Mouse (Mus musculus): ENCODE results near the gene Msh2. TPM values are rescaled to one million over a fixed set of nuclear protein-coding genes. Genes with fewer than 3 reads are reported as not detected.
A peak's percentile ranks its signal among the peaks of the same experiment; 100 is the strongest.

Msh2 gene
- total and polyA plus RNA-seq, 3 experiments, result 40.8 to 42.5 TPM; not detected in 1

DNA sequence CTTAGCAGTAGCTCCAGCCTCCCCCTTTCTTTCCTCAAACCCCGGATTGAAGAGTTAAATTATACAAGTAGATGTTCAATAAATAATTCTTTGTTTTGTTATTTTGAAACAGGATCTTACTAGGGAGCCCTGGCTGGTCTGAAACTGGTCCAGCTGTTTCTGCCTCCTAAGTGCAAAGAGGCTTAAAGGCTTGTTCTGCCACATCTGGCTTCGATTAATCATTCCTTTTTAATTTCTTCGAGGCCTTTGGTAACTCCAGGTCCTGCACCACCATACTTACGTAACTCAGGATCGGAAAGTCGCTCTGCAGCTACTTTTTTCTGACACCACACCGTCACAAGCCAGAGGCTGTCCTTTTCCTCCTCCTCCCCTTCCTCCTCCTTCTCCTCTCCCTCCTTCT, 43.4 kb upstream of the Msh2 start:
- DNase-seq (ENCODE audit: low read depth, low spot score), result no peak
- H3K9me3 ChIP-seq (replicated peaks; ENCODE audit: insufficient read depth, low read length), result no peaks in the 10 kb centered on the region
- no peak overlapping the region for H3K27ac ChIP-seq (ENCODE audit: control insufficient read depth, low read depth, low read length)
- H3K4me3 ChIP-seq (ENCODE audit: control insufficient read depth in 1 of 2, insufficient read depth in 1 of 2, low read depth in 2 of 2, low read length in 2 of 2), result no peak overlapping the region
- H3K36me3 ChIP-seq (ENCODE audit: control insufficient read depth in 1 of 2, insufficient read depth in 2 of 2, low read length in 2 of 2), result no peaks in the 10 kb centered on the region
- H3K27me3 ChIP-seq (ENCODE audit: control insufficient read depth in 1 of 2, insufficient read depth in 2 of 2, low read length in 2 of 2), result no peaks in the 10 kb centered on the region
- H3K9ac ChIP-seq (ENCODE audit: control insufficient read depth, low read depth, low read length, poor library complexity, severe bottlenecking), result no peak overlapping the region
- no peaks in the 10 kb centered on the region for H3K4me1 ChIP-seq (ENCODE audit: control insufficient read depth in 1 of 2, insufficient read depth in 2 of 2, low read length in 2 of 2)
- no peaks in the 10 kb centered on the region for H3K79me2 ChIP-seq (ENCODE audit: control insufficient read depth, insufficient read depth, low read length, poor library complexity)
- no peak for TF ChIP-seq USF1 (IDR thresholded peaks at IDR 0.05; ENCODE audit: low read depth, low read length)
- no peak for TF ChIP-seq ZMIZ1 (IDR thresholded peaks at IDR 0.05; ENCODE audit: low read depth, low read length)
- TF ChIP-seq MYB (IDR thresholded peaks at IDR 0.05; ENCODE audit: low read depth, low read length), result no peak
- no peak for TF ChIP-seq CTCF (IDR thresholded peaks at IDR 0.05 in 2 of 3, conservative IDR thresholded peaks at IDR 0.05 in 1 of 3; ENCODE audit: control insufficient read depth in 1 of 3, insufficient read depth in 1 of 3, low read depth in 2 of 3, low read length in 3 of 3, poor library complexity in 1 of 3, severe bottlenecking in 1 of 3)
- TF ChIP-seq JUND (IDR thresholded peaks at IDR 0.05; ENCODE audit: low read depth, low read length), result no peak
- no peak for TF ChIP-seq ETS1 (IDR thresholded peaks at IDR 0.05; ENCODE audit: low read depth, low read length)
- no peak for TF ChIP-seq KAT2A (conservative IDR thresholded peaks at IDR 0.05; ENCODE audit: low read depth, low read length)
- no peak for TF ChIP-seq ELF1 (IDR thresholded peaks at IDR 0.05; ENCODE audit: low read depth, low read length)

DNA sequence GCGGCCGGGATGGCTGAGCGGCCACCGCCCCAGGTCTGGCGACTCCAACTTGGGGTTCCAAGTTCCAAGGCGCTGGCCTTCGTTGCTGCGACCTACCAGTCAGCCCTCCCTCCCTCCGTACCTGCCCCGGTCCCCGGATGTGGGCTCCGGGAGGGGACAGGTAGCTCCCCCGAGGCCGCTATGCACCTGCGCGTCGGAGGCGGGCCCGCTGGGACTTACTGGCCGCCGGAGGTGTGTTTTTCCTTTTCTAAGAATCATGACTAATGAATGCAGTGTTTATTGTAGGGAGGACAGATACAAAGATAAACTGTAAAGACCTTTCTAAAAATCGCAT, 35.1 kb upstream of the Msh2 start:
- Histone ChIP-seq H3K9ac (ENCODE audit: control insufficient read depth, low read depth, low read length, poor library complexity, severe bottlenecking) (no peak overlapping the region), H3K36me3 (ENCODE audit: control insufficient read depth in 1 of 2, insufficient read depth in 2 of 2, low read length in 2 of 2) (peaks cover 0 to 3% of the 10 kb centered on the region in 2 experiments; a peak in 1 of 4 replicates), H3K27me3 (ENCODE audit: control insufficient read depth in 1 of 2, insufficient read depth in 2 of 2, low read length in 2 of 2) (no peaks in the 10 kb centered on the region), H3K79me2 (ENCODE audit: control insufficient read depth, insufficient read depth, low read length, poor library complexity) (no peaks in the 10 kb centered on the region), H3K4me3 (ENCODE audit: control insufficient read depth in 1 of 2, insufficient read depth in 1 of 2, low read depth in 2 of 2, low read length in 2 of 2) (no peak overlapping the region), H3K4me1 (ENCODE audit: control insufficient read depth in 1 of 2, insufficient read depth in 2 of 2, low read length in 2 of 2) (0 out of 4 replicates have a peak, but pooled peaks cover 0 to 3% of the 10 kb centered on the region in 2 experiments), H3K9me3 (replicated peaks; ENCODE audit: insufficient read depth, low read length) (no peaks in the 10 kb centered on the region), H3K27ac (ENCODE audit: control insufficient read depth, low read depth, low read length) (no peak overlapping the region)
- no peak for TF ChIP-seq RCOR1 (IDR thresholded peaks at IDR 0.05; ENCODE audit: low read depth, low read length)
- TF ChIP-seq ZMIZ1 (IDR thresholded peaks at IDR 0.05; ENCODE audit: low read depth, low read length), result no peak
- no peak for TF ChIP-seq USF1 (IDR thresholded peaks at IDR 0.05; ENCODE audit: low read depth, low read length)
- TF ChIP-seq BHLHE40 (IDR thresholded peaks at IDR 0.05; ENCODE audit: borderline replicate concordance, low read depth, low read length), result no peak
- no peak for TF ChIP-seq MXI1 (IDR thresholded peaks at IDR 0.05; ENCODE audit: low read depth, low read length)
- no peak for TF ChIP-seq ZC3H11A (IDR thresholded peaks at IDR 0.05; ENCODE audit: low read depth, low read length)
- DNase-seq (ENCODE audit: low read depth, low spot score), result no peak

DNA sequence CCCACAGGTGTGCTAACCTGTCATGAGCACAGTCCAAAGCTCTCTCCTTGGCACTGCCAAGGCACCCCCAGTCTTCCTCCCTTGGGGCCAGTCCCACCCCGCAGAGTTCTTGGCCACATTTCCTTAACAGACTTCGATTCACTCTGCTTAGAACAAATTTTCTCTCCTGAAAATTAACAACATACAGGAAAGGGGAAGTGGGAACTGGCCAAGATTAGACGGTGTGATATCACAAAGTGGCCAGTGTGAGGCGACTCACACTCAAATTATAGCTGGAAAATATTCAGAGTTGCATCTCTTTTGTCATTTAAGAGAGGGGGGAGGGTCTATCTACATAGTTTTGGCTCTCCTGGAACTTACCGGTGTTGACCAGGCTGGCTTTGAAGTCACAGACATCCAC, 32.9 kb upstream of the Msh2 start:
- Histone ChIP-seq H3K4me1 (ENCODE audit: control insufficient read depth in 1 of 2, insufficient read depth in 2 of 2, low read length in 2 of 2) (0 out of 4 replicates have a peak, but pooled peaks cover 0 to 3% of the 10 kb centered on the region in 2 experiments), H3K36me3 (ENCODE audit: control insufficient read depth in 1 of 2, insufficient read depth in 2 of 2, low read length in 2 of 2) (peaks cover 0 to 3% of the 10 kb centered on the region in 2 experiments; a peak in 1 of 4 replicates), H3K27ac (ENCODE audit: control insufficient read depth, low read depth, low read length) (no peak overlapping the region), H3K79me2 (ENCODE audit: control insufficient read depth, insufficient read depth, low read length, poor library complexity) (no peaks in the 10 kb centered on the region), H3K9ac (ENCODE audit: control insufficient read depth, low read depth, low read length, poor library complexity, severe bottlenecking) (no peak overlapping the region), H3K9me3 (replicated peaks; ENCODE audit: insufficient read depth, low read length) (no peaks in the 10 kb centered on the region), H3K4me3 (ENCODE audit: control insufficient read depth in 1 of 2, insufficient read depth in 1 of 2, low read depth in 2 of 2, low read length in 2 of 2) (no peak overlapping the region), H3K27me3 (ENCODE audit: control insufficient read depth in 1 of 2, insufficient read depth in 2 of 2, low read length in 2 of 2) (no peaks in the 10 kb centered on the region)
- DNase-seq (ENCODE audit: low read depth, low spot score), result peak; percentile 75
- TF ChIP-seq TBP (IDR thresholded peaks at IDR 0.05; ENCODE audit: low read depth, low read length) (no peak), EP300 (IDR thresholded peaks at IDR 0.05; ENCODE audit: low read depth in 1 of 2, low read length in 2 of 2) (peak; percentile 45 to 70; a peak in 2 of 4 replicates), GATA1 (IDR thresholded peaks at IDR 0.05; ENCODE audit: low read depth, low read length) (peak; percentile 73), MAX (IDR thresholded peaks at IDR 0.05; ENCODE audit: low read length) (no peak), SMC3 (IDR thresholded peaks at IDR 0.05; ENCODE audit: low read depth, low read length) (peak; percentile 13; the same call in 1 of the 2 replicates), POLR2AphosphoS2 (IDR thresholded peaks at IDR 0.05; ENCODE audit: low read length) (no peak), KAT2A (conservative IDR thresholded peaks at IDR 0.05; ENCODE audit: low read depth, low read length) (no peak), ZMIZ1 (IDR thresholded peaks at IDR 0.05; ENCODE audit: low read depth, low read length) (no peak), NELFE (IDR thresholded peaks at IDR 0.05; ENCODE audit: low read depth, low read length) (no peak), CTCF (IDR thresholded peaks at IDR 0.05 in 2 of 3, conservative IDR thresholded peaks at IDR 0.05 in 1 of 3; ENCODE audit: control insufficient read depth in 1 of 3, insufficient read depth in 1 of 3, low read depth in 2 of 3, low read length in 3 of 3, poor library complexity in 1 of 3, severe bottlenecking in 1 of 3) (peak in 1 of 3 experiments; percentile 38; a peak in 2 of 6 replicates), ZKSCAN1 (IDR thresholded peaks at IDR 0.05; ENCODE audit: low read depth, low read length) (no peak), MXI1 (IDR thresholded peaks at IDR 0.05; ENCODE audit: low read depth, low read length) (no peak), MAZ (IDR thresholded peaks at IDR 0.05; ENCODE audit: low read depth, low read length) (no peak), TAL1 (IDR thresholded peaks at IDR 0.05; ENCODE audit: low read length) (no peak), RCOR1 (IDR thresholded peaks at IDR 0.05; ENCODE audit: low read depth, low read length) (0 out of 2 replicates have a peak, but pooled peaks have one; percentile 15), SIN3A (IDR thresholded peaks at IDR 0.05; ENCODE audit: low read length) (no peak), POLR2AphosphoS5 (IDR thresholded peaks at IDR 0.05; ENCODE audit: borderline replicate concordance, low read depth, low read length) (no peak), CHD1 (IDR thresholded peaks at IDR 0.05; ENCODE audit: low read depth, low read length) (no peak), HCFC1 (IDR thresholded peaks at IDR 0.05; ENCODE audit: low read depth, low read length) (no peak)

Measured in MEL (cell line).